Mouse (Mus musculus) kidney, adult 2 months (tissue): ENCODE results near the gene Ankrd54. TPM values are rescaled to one million over a fixed set of nuclear protein-coding genes. Genes with fewer than 3 reads are reported as not detected.

ENCODE experiments used
- DNase-seq: peaks from one replicate; pipeline ENCODE4 v3.0.0; 2021
- H3K27ac ChIP-seq: fragments of 200-500 bp; 2 replicates; pipeline ENCODE4 v1.5.1; 2012; ENCODE audit warnings: low read depth, low read length, control low read depth, inconsistent platforms; ENCODE audit not compliant: insufficient read depth
- H3K27me3 ChIP-seq: fragments of 200-500 bp; replicated peaks from 2 replicates; pipeline ENCODE4 v1.6.1; 2012; ENCODE audit warnings: mild to moderate bottlenecking, moderate library complexity, low read length, inconsistent platforms; ENCODE audit not compliant: control insufficient read depth, insufficient read depth
- H3K36me3 ChIP-seq: fragments of 200-500 bp; 2 replicates; pipeline ENCODE4 v1.6.1; 2012; ENCODE audit warnings: mild to moderate bottlenecking, moderate library complexity, low read length, inconsistent platforms; ENCODE audit not compliant: control insufficient read depth, insufficient read depth
- H3K4me1 ChIP-seq: fragments of 200-500 bp; 2 replicates; pipeline ENCODE4 v1.6.1; 2011; ENCODE audit warnings: low read length; ENCODE audit not compliant: control insufficient read depth, insufficient read depth
- H3K4me3 ChIP-seq: fragments of 200-500 bp; 2 replicates; pipeline ENCODE4 v1.5.1; 2011; ENCODE audit warnings: mild to moderate bottlenecking, low read depth, low read length, control low read depth; ENCODE audit not compliant: insufficient read depth
- CTCF ChIP-seq: fragments of 200-500 bp; conservative IDR thresholded peaks from 2 replicates; pipeline ENCODE4 v1.5.1; 2011; ENCODE audit warnings: low read depth, mild to moderate bottlenecking, control low read depth, low read length, moderate library complexity, mixed read lengths; ENCODE audit not compliant: insufficient read depth, insufficient read length
- POLR2A ChIP-seq: fragments of 200-500 bp; IDR thresholded peaks from one replicate; pipeline ENCODE4 v1.6.1; 2011; ENCODE audit warnings: low read depth, low read length, control low read depth
- WGBS: fragments of 180-500 bp; shearing (Covaris S2); methylation state at CpG from one replicate; pipeline ENCODE4 v1.1.7; 2018; 5-methylcytosine and 5-hydroxymethylcytosine counted together
- polyA plus RNA-seq: library from polyadenylated mRNA; depleted of rRNA; stranded (reverse); fragments of >200 nt; gene quantifications from 2 replicates; pipeline ENCODE4 v1.2.3, GENCODE M21; 2012; rRNA removed

Gene Ankrd54
- 38.9 and 52.2 TPM in 2 replicates for polyA plus RNA-seq

GRCm38 (mm10) chr15:79062376-79063159, at the start of gene Ankrd54:
TSS of gene Ankrd54 (minus strand) at chr15:79062893.
- TF ChIP-seq CTCF (no peak), POLR2A (peak; percentile 81)
- H3K27ac ChIP-seq, result peak within 1 kb of the TSS; percentile 55

GRCm38 (mm10) chr15:79111774-79112173, 49.1 kb upstream of the Ankrd54 start:
- no peak overlapping the region for H3K4me3 ChIP-seq
- peaks cover 12% of the 10 kb centered on the region for H3K4me1 ChIP-seq
- TF ChIP-seq POLR2A, result no peak
- no peak for TF ChIP-seq CTCF
- peak; percentile 66 for DNase-seq
- 48% methylated on average over 4 of the region's 4 CpGs for WGBS
- H3K36me3 ChIP-seq, result no peaks in the 10 kb centered on the region; the same call in 1 of the 2 replicates
- H3K27ac ChIP-seq, result peak overlapping the region; percentile 40; the same call in 1 of the 2 replicates
- H3K27me3 ChIP-seq, result no peaks in the 10 kb centered on the region

More at GRCm38 (mm10) chr15:79062376-79063159, at the start of gene Ankrd54:
- peak; percentile 100 for DNase-seq
- Histone ChIP-seq H3K4me3 (peak within 1 kb of the TSS; percentile 78), H3K36me3 (no peaks in the 10 kb centered on the region; the same call in 1 of the 2 replicates), H3K4me1 (peaks cover 5% of the 10 kb centered on the region; the same call in 1 of the 2 replicates), H3K27me3 (no peaks in the 10 kb centered on the region)
- WGBS, result under 1% methylated on average over 80 of the region's 80 CpGs

GRCm38 (mm10) chr15:79110528-79110927, 47.8 kb upstream of the Ankrd54 start:
- H3K27me3 ChIP-seq, result no peaks in the 10 kb centered on the region
- peak overlapping the region; percentile 90 for H3K27ac ChIP-seq
- TF ChIP-seq CTCF (no peak), POLR2A (no peak)
- WGBS, result 62% methylated on average over 2 of the region's 2 CpGs
- H3K36me3 ChIP-seq, result no peaks in the 10 kb centered on the region
- peak overlapping the region; percentile 93 for H3K4me3 ChIP-seq
- peaks cover 12% of the 10 kb centered on the region for H3K4me1 ChIP-seq
- no peak for DNase-seq

GRCm38 (mm10) chr15:79110031-79110430, 47.3 kb upstream of the Ankrd54 start:
- peak overlapping the region; percentile 90 for H3K27ac ChIP-seq

GRCm38 (mm10) chr15:79109321-79109934, 46.7 kb upstream of the Ankrd54 start:
- no peaks in the 10 kb centered on the region for H3K27me3 ChIP-seq
- 1% methylated on average over 46 of the region's 46 CpGs for WGBS
- H3K27ac ChIP-seq, result peak overlapping the region; percentile 90
- H3K36me3 ChIP-seq, result no peaks in the 10 kb centered on the region
- DNase-seq, result no peak
- H3K4me1 ChIP-seq, result peaks cover 12% of the 10 kb centered on the region
- no peak for TF ChIP-seq CTCF
- TF ChIP-seq POLR2A, result no peak
- H3K4me3 ChIP-seq, result peak overlapping the region; percentile 93

More at GRCm38 (mm10) chr15:79110031-79110430, 47.3 kb upstream of the Ankrd54 start:
- H3K4me3 ChIP-seq, result peak overlapping the region; percentile 93
- no peaks in the 10 kb centered on the region for H3K36me3 ChIP-seq
- peaks cover 12% of the 10 kb centered on the region for H3K4me1 ChIP-seq
- TF ChIP-seq POLR2A, result no peak
- TF ChIP-seq CTCF, result no peak
- no peaks in the 10 kb centered on the region for H3K27me3 ChIP-seq
- WGBS, result 25% methylated on average over 9 of the region's 9 CpGs
- DNase-seq, result no peak

GRCm38 (mm10) chr15:79108421-79109320, 46.0 kb upstream of the Ankrd54 start, which contains the start of gene Micall1:
TSS of gene Micall1 (plus strand) at chr15:79108898.
- TF ChIP-seq POLR2A, result no peak
- no peak for TF ChIP-seq CTCF
- WGBS, result under 1% methylated on average over 54 of the region's 85 CpGs
- Histone ChIP-seq H3K27ac (peak within 1 kb of the TSS; percentile 90), H3K36me3 (no peaks in the 10 kb centered on the region), H3K27me3 (no peaks in the 10 kb centered on the region), H3K4me1 (peaks cover 12% of the 10 kb centered on the region), H3K4me3 (peak within 1 kb of the TSS; percentile 93)
- peak; percentile 88 for DNase-seq
